Mouse (Mus musculus) lung, embryonic 15.5 days (tissue): ENCODE data around the gene Rrp8. TPM values are rescaled to one million over a fixed set of nuclear protein-coding genes. Genes with fewer than 3 reads are reported as not detected.
A peak's percentile ranks its signal among the peaks of the same experiment; 100 is the strongest.

Source experiments
- ATAC-seq: fragments of 200-750 bp; cut with Nextera tagmentation; 2 replicates; pipeline ENCODE4 v1.8.0; 2017; ENCODE audit warnings: moderate number of reproducible peaks, borderline replicate concordance; ENCODE audit not compliant: low FRiP score, low TSS enrichment; ENCODE audit errors: extremely low read depth
- H3K27ac ChIP-seq: fragments of 300-500 bp; sonication (generic); 2 replicates; pipeline ENCODE4 v1.5.1; 2015; ENCODE audit warnings: moderate library complexity, mild to moderate bottlenecking, inconsistent platforms
- H3K27me3 ChIP-seq: fragments of 300-500 bp; sonication (generic); 2 replicates; pipeline ENCODE4 v1.6.1; 2015; ENCODE audit warnings: inconsistent platforms
- H3K36me3 ChIP-seq: fragments of 300-500 bp; sonication (generic); 2 replicates; pipeline ENCODE4 v1.6.1; 2015; ENCODE audit warnings: inconsistent platforms
- H3K4me1 ChIP-seq: fragments of 300-500 bp; sonication (generic); 2 replicates; pipeline ENCODE4 v1.6.1; 2015; ENCODE audit warnings: inconsistent platforms
- H3K4me2 ChIP-seq: fragments of 300-500 bp; sonication (generic); 2 replicates; pipeline ENCODE4 v1.6.1; 2015; ENCODE audit warnings: inconsistent platforms, mild to moderate bottlenecking, moderate library complexity
- H3K4me3 ChIP-seq: fragments of 300-500 bp; sonication (generic); 2 replicates; pipeline ENCODE4 v1.5.1; 2015; ENCODE audit warnings: mild to moderate bottlenecking, inconsistent platforms
- H3K9ac ChIP-seq: fragments of 300-500 bp; sonication (generic); 2 replicates; pipeline ENCODE4 v1.6.1; 2015; ENCODE audit warnings: inconsistent platforms
- H3K9me3 ChIP-seq: fragments of 300-500 bp; sonication (generic); 2 replicates; pipeline ENCODE4 v1.6.1; 2016; ENCODE audit warnings: inconsistent platforms
- WGBS: fragments of 180-500 bp; shearing (Covaris S2); methylation state at CpG from one replicate; pipeline ENCODE4 v1.1.7; 2015; 5-methylcytosine and 5-hydroxymethylcytosine counted together
- polyA plus RNA-seq: library from polyadenylated mRNA; unstranded; fragments of >200 nt; fragmentation: Nextera tagmentation; extraction: Ambion mirVana; gene quantifications from 2 replicates; pipeline ENCODE4 v1.2.1, GENCODE M21; 2015

Rrp8 gene
- polyA plus RNA-seq, 1 experiment from 2014 or later = 39.6 TPM

GRCm38 (mm10) chr7:105769959-105770358 lies 32.8 kb upstream of the Rrp8 start:
- no peak for ATAC-seq
- Histone ChIP-seq H3K27ac (no peak overlapping the region), H3K4me2 (no peak overlapping the region), H3K4me1 (peaks cover 40% of the 10 kb centered on the region), H3K4me3 (no peak overlapping the region), H3K27me3 (no peaks in the 10 kb centered on the region), H3K9ac (no peak overlapping the region), H3K36me3 (peaks cover 45% of the 10 kb centered on the region), H3K9me3 (no peaks in the 10 kb centered on the region)
- 78% methylated on average over 3 of the region's 3 CpGs for WGBS

GRCm38 (mm10) chr7:105767729-105768165 lies 30.6 kb upstream of the Rrp8 start:
- WGBS = 12% methylated on average over 6 of the region's 6 CpGs
- peak; percentile 65; the same call in 1 of the 2 replicates for ATAC-seq
- no peak overlapping the region for H3K9ac ChIP-seq
- H3K27ac ChIP-seq = peak overlapping the region; percentile 57
- no peak overlapping the region for H3K4me3 ChIP-seq
- no peaks in the 10 kb centered on the region for H3K27me3 ChIP-seq
- peaks cover 18% of the 10 kb centered on the region for H3K4me1 ChIP-seq
- peaks cover 65% of the 10 kb centered on the region for H3K36me3 ChIP-seq
- no peak overlapping the region for H3K4me2 ChIP-seq
- no peaks in the 10 kb centered on the region for H3K9me3 ChIP-seq

- Histone ChIP-seq H3K4me1 (peaks cover 18% of the 10 kb centered on the region; the same call in 1 of the 2 replicates), H3K27me3 (no peaks in the 10 kb centered on the region), H3K27ac (no peak overlapping the region), H3K4me2 (no peak overlapping the region), H3K4me3 (no peak overlapping the region), H3K9ac (no peak overlapping the region), H3K36me3 (peaks cover 51% of the 10 kb centered on the region), H3K9me3 (no peaks in the 10 kb centered on the region)
- ATAC-seq = no peak
- 92% methylated on average over 11 of the region's 11 CpGs for WGBS
Observed at GRCm38 (mm10) chr7:105764331-105764730, 27.1 kb upstream of the Rrp8 start.

GRCm38 (mm10) chr7:105762517-105763270 lies 25.5 kb upstream of the Rrp8 start:
- peaks cover 67% of the 10 kb centered on the region for H3K36me3 ChIP-seq
- 52% methylated on average over 55 of the region's 55 CpGs for WGBS
- peak overlapping the region; percentile 47 for H3K4me2 ChIP-seq
- H3K9me3 ChIP-seq = no peaks in the 10 kb centered on the region
- no peak overlapping the region for H3K4me3 ChIP-seq
- no peak overlapping the region for H3K9ac ChIP-seq
- H3K4me1 ChIP-seq = peaks cover 5% of the 10 kb centered on the region; the same call in 1 of the 2 replicates
- H3K27ac ChIP-seq = no peak overlapping the region
- no peaks in the 10 kb centered on the region for H3K27me3 ChIP-seq
- no peak for ATAC-seq

- peak; percentile 15; the same call in 1 of the 2 replicates for ATAC-seq
- no peaks in the 10 kb centered on the region for H3K27me3 ChIP-seq
- H3K4me1 ChIP-seq = no peaks in the 10 kb centered on the region
- no peak overlapping the region for H3K4me3 ChIP-seq
- peak overlapping the region; percentile 47 for H3K4me2 ChIP-seq
- H3K9me3 ChIP-seq = no peaks in the 10 kb centered on the region
- peaks cover 75% of the 10 kb centered on the region for H3K36me3 ChIP-seq
- WGBS = 54% methylated on average over 51 of the region's 51 CpGs
- no peak overlapping the region for H3K9ac ChIP-seq
- no peak overlapping the region for H3K27ac ChIP-seq
Observed at GRCm38 (mm10) chr7:105761813-105762484, 24.8 kb upstream of the Rrp8 start.

- Histone ChIP-seq H3K4me2 (no peak overlapping the region), H3K27ac (no peak overlapping the region), H3K4me1 (peaks cover 10% of the 10 kb centered on the region), H3K9ac (no peak overlapping the region), H3K4me3 (no peak overlapping the region), H3K27me3 (no peaks in the 10 kb centered on the region), H3K36me3 (peaks cover 48% of the 10 kb centered on the region), H3K9me3 (no peaks in the 10 kb centered on the region)
- ATAC-seq = no peak
- WGBS = 90% methylated on average over 10 of the region's 10 CpGs
Observed at GRCm38 (mm10) chr7:105753281-105753680, 16.1 kb upstream of the Rrp8 start.

GRCm38 (mm10) chr7:105752716-105753115 lies 15.5 kb upstream of the Rrp8 start:
- H3K9ac ChIP-seq = no peak overlapping the region
- H3K9me3 ChIP-seq = no peaks in the 10 kb centered on the region
- peak; percentile 0; the same call in 1 of the 2 replicates for ATAC-seq
- WGBS = 89% methylated on average over 2 of the region's 2 CpGs
- no peak overlapping the region for H3K4me3 ChIP-seq
- no peak overlapping the region for H3K27ac ChIP-seq
- peaks cover 42% of the 10 kb centered on the region for H3K36me3 ChIP-seq
- H3K4me2 ChIP-seq = no peak overlapping the region
- no peaks in the 10 kb centered on the region for H3K27me3 ChIP-seq
- H3K4me1 ChIP-seq = peaks cover 10% of the 10 kb centered on the region

GRCm38 (mm10) chr7:105751491-105752433 lies 14.6 kb upstream of the Rrp8 start, which contains the start of gene Tpp1:
Gene Tpp1, minus strand, starts transcription at chr7:105752235.
- WGBS = 17% methylated on average over 20 of the region's 20 CpGs
- Histone ChIP-seq H3K27ac (no peak within 1 kb of the TSS), H3K9ac (peak within 1 kb of the TSS; percentile 62), H3K9me3 (no peaks in the 10 kb centered on the region), H3K27me3 (no peaks in the 10 kb centered on the region), H3K4me1 (peaks cover 10% of the 10 kb centered on the region), H3K4me3 (peak within 1 kb of the TSS; percentile 58), H3K4me2 (peak within 1 kb of the TSS; percentile 88), H3K36me3 (peaks cover 35% of the 10 kb centered on the region)
- peak; percentile 89 for ATAC-seq

GRCm38 (mm10) chr7:105747776-105748175 lies 10.6 kb upstream of the Rrp8 start:
- no peaks in the 10 kb centered on the region for H3K27me3 ChIP-seq
- no peak overlapping the region for H3K27ac ChIP-seq
- no peak overlapping the region for H3K4me3 ChIP-seq
- no peaks in the 10 kb centered on the region for H3K9me3 ChIP-seq
- no peak overlapping the region for H3K4me2 ChIP-seq
- 73% methylated on average over 2 of the region's 2 CpGs for WGBS
- H3K9ac ChIP-seq = no peak overlapping the region
- peaks cover 16% of the 10 kb centered on the region; the same call in 1 of the 2 replicates for H3K36me3 ChIP-seq
- peaks cover 17% of the 10 kb centered on the region for H3K4me1 ChIP-seq
- ATAC-seq = no peak

GRCm38 (mm10) chr7:105743926-105744590 lies 6.9 kb upstream of the Rrp8 start, which contains the start of gene Taf10:
Gene Taf10, minus strand, starts transcription at chr7:105744361.
- ATAC-seq = peak; percentile 95
- Histone ChIP-seq H3K4me3 (peak within 1 kb of the TSS; percentile 96), H3K36me3 (peaks cover 47% of the 10 kb centered on the region), H3K27me3 (no peaks in the 10 kb centered on the region), H3K9ac (peak within 1 kb of the TSS; percentile 87), H3K9me3 (no peaks in the 10 kb centered on the region), H3K27ac (peak within 1 kb of the TSS; percentile 81), H3K4me2 (peak within 1 kb of the TSS; percentile 87), H3K4me1 (peaks cover 20% of the 10 kb centered on the region)
- under 1% methylated on average over 67 of the region's 67 CpGs for WGBS
